Mouse (Mus musculus): ENCODE measurements at regions not wholly inside any gene's neighbourhood (a gene's known extent, or its start where the extent isn't known, plus 50 kb on each side); places are given as distances from the start of the nearest gene placed in this dataset.
"Not testable (repeated sequence)": the region's sequence is repeated elsewhere in the genome, so short reads cannot be mapped to it uniquely, and the experiment has no call there.

GRCm38 (mm10) chr12:25493233-25493632, 396.3 kb upstream of the Id2 start:
- ATAC-seq (ENCODE audit: low read depth) (no peak), DNase-seq (ENCODE audit: low spot score) (no peak)
- WGBS = 92% methylated on average over 5 of the region's 5 CpGs
- Histone ChIP-seq H3K9me3 (ENCODE audit: control insufficient read depth, low read length) (no peaks in the 10 kb centered on the region), H3K4me2 (ENCODE audit: low read depth, low read length) (no peak overlapping the region), H3K4me3 (ENCODE audit: low read depth, low read length) (no peak overlapping the region), H3K4me1 (ENCODE audit: control insufficient read depth, insufficient read depth, low read length) (no peaks in the 10 kb centered on the region), H3K27ac (replicated peaks; ENCODE audit: low read depth, low read length) (no peak overlapping the region), H3K27me3 (replicated peaks; ENCODE audit: control insufficient read depth, insufficient read depth, low read length) (no peaks in the 10 kb centered on the region), H3K9ac (ENCODE audit: low read depth, low read length) (no peak overlapping the region), H3K36me3 (ENCODE audit: control insufficient read depth, insufficient read depth, low read length) (no peaks in the 10 kb centered on the region)

GRCm38 (mm10) chr12:25492483-25493190, 395.7 kb upstream of the Id2 start:
- Histone ChIP-seq H3K9me3 (ENCODE audit: control insufficient read depth, low read length) (no peaks in the 10 kb centered on the region), H3K36me3 (ENCODE audit: control insufficient read depth, insufficient read depth, low read length) (no peaks in the 10 kb centered on the region), H3K27ac (replicated peaks; ENCODE audit: low read depth, low read length) (no peak overlapping the region), H3K9ac (ENCODE audit: low read depth, low read length) (no peak overlapping the region), H3K4me1 (ENCODE audit: control insufficient read depth, insufficient read depth, low read length) (no peaks in the 10 kb centered on the region), H3K4me2 (ENCODE audit: low read depth, low read length) (no peak overlapping the region), H3K27me3 (replicated peaks; ENCODE audit: control insufficient read depth, insufficient read depth, low read length) (no peaks in the 10 kb centered on the region), H3K4me3 (ENCODE audit: low read depth, low read length) (no peak overlapping the region)
- ATAC-seq (ENCODE audit: low read depth) (no peak), DNase-seq (ENCODE audit: low spot score) (no peak)
- WGBS = 86% methylated on average over 3 of the region's 3 CpGs

- DNase-seq (ENCODE audit: low spot score) (peak; percentile 80), ATAC-seq (ENCODE audit: low read depth) (peak; percentile 94)
- H3K9ac ChIP-seq (ENCODE audit: low read depth, low read length) = no peak overlapping the region
- peaks cover 12% of the 10 kb centered on the region; the same call in 1 of the 2 replicates for H3K4me1 ChIP-seq (ENCODE audit: control insufficient read depth, insufficient read depth, low read length)
- no peaks in the 10 kb centered on the region for H3K27me3 ChIP-seq (replicated peaks; ENCODE audit: control insufficient read depth, insufficient read depth, low read length)
- no peak overlapping the region for H3K4me3 ChIP-seq (ENCODE audit: low read depth, low read length)
- no peaks in the 10 kb centered on the region for H3K36me3 ChIP-seq (ENCODE audit: control insufficient read depth, insufficient read depth, low read length)
- H3K4me2 ChIP-seq (ENCODE audit: low read depth, low read length) = peak overlapping the region; percentile 10; the same call in 1 of the 2 replicates
- H3K9me3 ChIP-seq (ENCODE audit: control insufficient read depth, low read length) = no peaks in the 10 kb centered on the region
- 20% methylated on average over 10 of the region's 10 CpGs for WGBS
- H3K27ac ChIP-seq (replicated peaks; ENCODE audit: low read depth, low read length) = peak overlapping the region; percentile 33; the same call in 1 of the 2 replicates
Measured at GRCm38 (mm10) chr12:25475180-25475758, 378.3 kb upstream of the Id2 start.

GRCm38 (mm10) chr12:25469181-25469580, 372.2 kb upstream of the Id2 start:
- no peak overlapping the region for H3K9ac ChIP-seq (ENCODE audit: low read depth, low read length)
- 71% methylated on average over 10 of the region's 10 CpGs for WGBS
- DNase-seq (ENCODE audit: low spot score) (no peak), ATAC-seq (ENCODE audit: low read depth) (no peak)
- H3K4me2 ChIP-seq (ENCODE audit: low read depth, low read length) = no peak overlapping the region
- H3K27ac ChIP-seq (replicated peaks; ENCODE audit: low read depth, low read length) = no peak overlapping the region
- no peaks in the 10 kb centered on the region for H3K36me3 ChIP-seq (ENCODE audit: control insufficient read depth, insufficient read depth, low read length)
- no peaks in the 10 kb centered on the region for H3K9me3 ChIP-seq (ENCODE audit: control insufficient read depth, low read length)
- H3K4me1 ChIP-seq (ENCODE audit: control insufficient read depth, insufficient read depth, low read length) = no peaks in the 10 kb centered on the region
- H3K4me3 ChIP-seq (ENCODE audit: low read depth, low read length) = no peak overlapping the region
- H3K27me3 ChIP-seq (replicated peaks; ENCODE audit: control insufficient read depth, insufficient read depth, low read length) = no peaks in the 10 kb centered on the region

GRCm38 (mm10) chr12:25467789-25468188, 370.8 kb upstream of the Id2 start:
- ATAC-seq (ENCODE audit: low read depth) (no peak), DNase-seq (ENCODE audit: low spot score) (no peak)
- H3K4me2 ChIP-seq (ENCODE audit: low read depth, low read length) = no peak overlapping the region
- no peaks in the 10 kb centered on the region for H3K27me3 ChIP-seq (replicated peaks; ENCODE audit: control insufficient read depth, insufficient read depth, low read length)
- no peaks in the 10 kb centered on the region for H3K9me3 ChIP-seq (ENCODE audit: control insufficient read depth, low read length)
- WGBS = 66% methylated on average over 12 of the region's 12 CpGs
- H3K36me3 ChIP-seq (ENCODE audit: control insufficient read depth, insufficient read depth, low read length) = no peaks in the 10 kb centered on the region
- no peaks in the 10 kb centered on the region for H3K4me1 ChIP-seq (ENCODE audit: control insufficient read depth, insufficient read depth, low read length)
- H3K9ac ChIP-seq (ENCODE audit: low read depth, low read length) = no peak overlapping the region
- no peak overlapping the region for H3K4me3 ChIP-seq (ENCODE audit: low read depth, low read length)
- H3K27ac ChIP-seq (replicated peaks; ENCODE audit: low read depth, low read length) = no peak overlapping the region

GRCm38 (mm10) chr12:25462690-25463089, 365.8 kb upstream of the Id2 start:
- H3K27ac ChIP-seq (replicated peaks; ENCODE audit: low read depth, low read length); H3K4me1 ChIP-seq (ENCODE audit: control insufficient read depth, insufficient read depth, low read length); H3K4me3 ChIP-seq (ENCODE audit: low read depth, low read length); DNase-seq (ENCODE audit: low spot score); H3K27me3 ChIP-seq (replicated peaks; ENCODE audit: control insufficient read depth, insufficient read depth, low read length); H3K9me3 ChIP-seq (ENCODE audit: control insufficient read depth, low read length); H3K4me2 ChIP-seq (ENCODE audit: low read depth, low read length); H3K9ac ChIP-seq (ENCODE audit: low read depth, low read length); H3K36me3 ChIP-seq (ENCODE audit: control insufficient read depth, insufficient read depth, low read length); ATAC-seq (ENCODE audit: low read depth): not testable (repeated sequence)
- WGBS = 66% methylated on average over 2 of the region's 2 CpGs

GRCm38 (mm10) chr12:25455281-25455989, 358.5 kb upstream of the Id2 start:
- 94% methylated on average over 7 of the region's 7 CpGs for WGBS
- no peaks in the 10 kb centered on the region for H3K4me1 ChIP-seq (ENCODE audit: control insufficient read depth, insufficient read depth, low read length)
- H3K9ac ChIP-seq (ENCODE audit: low read depth, low read length) = no peak overlapping the region
- H3K27me3 ChIP-seq (replicated peaks; ENCODE audit: control insufficient read depth, insufficient read depth, low read length) = no peaks in the 10 kb centered on the region
- no peak for DNase-seq (ENCODE audit: low spot score)
- no peak overlapping the region for H3K4me2 ChIP-seq (ENCODE audit: low read depth, low read length)
- H3K27ac ChIP-seq (replicated peaks; ENCODE audit: low read depth, low read length) = no peak overlapping the region
- no peaks in the 10 kb centered on the region for H3K9me3 ChIP-seq (ENCODE audit: control insufficient read depth, low read length)
- no peaks in the 10 kb centered on the region for H3K36me3 ChIP-seq (ENCODE audit: control insufficient read depth, insufficient read depth, low read length)
- H3K4me3 ChIP-seq (ENCODE audit: low read depth, low read length) = no peak overlapping the region
- no peak for ATAC-seq (ENCODE audit: low read depth)

- no peaks in the 10 kb centered on the region for H3K27me3 ChIP-seq (replicated peaks; ENCODE audit: control insufficient read depth, insufficient read depth, low read length)
- no peak overlapping the region for H3K27ac ChIP-seq (replicated peaks; ENCODE audit: low read depth, low read length)
- ATAC-seq (ENCODE audit: low read depth) = no peak
- no peak overlapping the region for H3K4me2 ChIP-seq (ENCODE audit: low read depth, low read length)
- no peaks in the 10 kb centered on the region for H3K4me1 ChIP-seq (ENCODE audit: control insufficient read depth, insufficient read depth, low read length)
- no peaks in the 10 kb centered on the region for H3K36me3 ChIP-seq (ENCODE audit: control insufficient read depth, insufficient read depth, low read length)
- no peak overlapping the region for H3K9ac ChIP-seq (ENCODE audit: low read depth, low read length)
- DNase-seq (ENCODE audit: low spot score) = no peak
- H3K4me3 ChIP-seq (ENCODE audit: low read depth, low read length) = no peak overlapping the region
- WGBS = 57% methylated on average over 3 of the region's 3 CpGs
- no peaks in the 10 kb centered on the region for H3K9me3 ChIP-seq (ENCODE audit: control insufficient read depth, low read length)
Measured at GRCm38 (mm10) chr12:25453356-25453755, 356.4 kb upstream of the Id2 start.

Data from embryonic facial prominence, embryonic 14.5 days (tissue).